Mouse (Mus musculus): Measurements from ENCODE around the gene Syn3. TPM values are rescaled to one million over a fixed set of nuclear protein-coding genes. Genes with fewer than 3 reads are reported as not detected.

Syn3 gene
- total RNA-seq, 2 experiments from 2014 or later, result 23.0 to 27.5 TPM

DNA sequence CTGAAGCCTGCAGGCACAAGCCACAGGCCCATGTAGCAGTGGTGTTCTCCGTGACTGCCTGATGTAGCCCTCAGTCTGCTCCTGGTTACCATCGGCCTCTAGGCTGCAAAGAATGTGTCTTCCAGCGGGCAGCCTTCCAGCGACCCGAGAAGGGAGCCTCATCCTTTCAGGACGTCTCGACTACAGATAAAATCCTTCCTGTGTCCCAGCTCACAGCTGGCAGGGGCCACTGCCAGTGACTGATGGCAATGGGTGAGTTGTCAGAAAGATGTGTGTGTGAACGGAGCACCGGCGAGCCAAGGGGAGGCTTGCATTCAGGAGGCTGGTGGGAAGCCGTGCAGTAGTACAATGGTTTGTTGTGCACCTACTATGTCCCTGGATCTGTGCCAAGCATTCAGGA, 122.8 kb downstream of the Syn3 start:
- no peak for DNase-seq (ENCODE audit: low spot score in 2 of 2)

DNA sequence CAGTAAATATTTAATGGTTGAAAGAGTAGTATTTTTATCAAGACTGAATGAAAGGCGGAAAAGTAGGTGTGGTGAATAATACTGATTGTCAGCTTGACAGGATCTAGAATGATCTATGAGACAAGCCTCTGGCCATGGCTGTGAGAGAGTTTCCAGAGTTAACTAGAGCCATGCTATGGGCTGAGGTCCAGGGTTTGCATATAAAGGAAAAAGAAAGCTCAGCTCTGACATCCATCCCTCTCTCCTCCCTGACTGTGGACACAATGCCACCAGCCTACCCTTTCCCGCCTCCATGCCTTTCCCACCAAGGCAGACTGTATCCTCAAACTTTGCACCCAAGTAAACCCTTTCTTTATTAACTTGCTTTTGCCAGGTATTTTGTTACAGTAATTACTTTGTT, 124.6 kb downstream of the Syn3 start:
- no peak for DNase-seq (ENCODE audit: low spot score in 2 of 2)

DNA sequence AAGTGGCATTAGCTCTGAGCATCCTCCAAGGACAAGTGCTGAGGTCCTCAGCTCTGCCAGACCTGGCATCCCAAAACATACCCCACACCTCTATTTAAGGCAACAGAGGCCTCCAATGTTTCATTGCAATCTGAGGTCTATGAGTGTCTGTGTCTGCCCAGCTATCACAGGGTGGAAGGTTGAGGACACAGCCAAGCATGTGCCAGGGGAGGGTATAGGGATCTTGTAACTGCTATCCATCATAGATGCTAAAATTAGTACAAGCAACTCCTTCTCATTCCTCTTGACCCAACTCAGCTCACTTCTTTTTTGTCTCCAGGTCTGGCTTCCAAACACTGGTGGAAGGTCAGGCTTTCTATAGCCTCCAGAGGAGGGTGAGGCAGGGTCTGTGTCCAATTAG, 127.1 kb downstream of the Syn3 start:
- no peak for DNase-seq (ENCODE audit: low spot score in 2 of 2)

DNA sequence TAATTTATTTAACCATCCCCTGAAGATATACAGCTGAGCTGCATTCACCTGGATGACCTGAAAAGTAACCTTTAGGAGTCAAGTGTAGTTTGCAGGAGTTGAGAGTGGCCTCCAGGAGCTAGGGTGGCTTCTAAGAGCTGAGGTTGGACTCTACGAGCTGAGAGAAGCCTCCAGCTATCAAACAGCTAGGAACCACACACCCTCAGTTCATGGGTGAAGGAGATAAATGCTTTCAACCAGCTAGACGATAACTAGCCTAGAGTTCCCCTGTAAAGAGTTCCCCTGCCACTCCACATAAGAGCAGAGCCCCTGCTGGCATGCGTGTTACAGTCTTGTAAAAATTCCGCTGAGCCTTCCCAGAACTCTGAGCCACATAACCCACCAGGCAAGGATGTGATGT, 129.3 kb downstream of the Syn3 start:
- DNase-seq (ENCODE audit: low spot score in 2 of 2), result no peak

DNA sequence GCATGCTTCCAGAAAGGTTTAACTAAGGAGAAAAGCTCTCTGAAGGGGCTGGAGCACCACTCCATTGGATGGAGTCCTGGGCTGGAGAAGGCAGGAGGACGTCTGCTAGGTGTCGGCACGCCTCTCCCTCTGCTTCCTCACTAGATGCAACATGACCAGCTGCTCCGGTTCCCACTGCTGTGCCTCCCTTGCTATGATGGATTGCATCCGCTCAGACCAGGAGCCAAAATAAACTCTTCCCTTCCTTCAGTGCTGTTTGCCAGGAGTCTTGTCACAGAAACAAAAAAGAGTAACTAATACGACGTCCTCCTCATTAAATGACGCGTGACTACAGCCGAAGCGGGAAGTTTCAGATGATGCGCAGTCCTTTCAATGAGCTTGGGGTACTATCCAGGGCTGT, 129.9 kb downstream of the Syn3 start:
- no peak for DNase-seq (ENCODE audit: low spot score in 2 of 2)

DNA sequence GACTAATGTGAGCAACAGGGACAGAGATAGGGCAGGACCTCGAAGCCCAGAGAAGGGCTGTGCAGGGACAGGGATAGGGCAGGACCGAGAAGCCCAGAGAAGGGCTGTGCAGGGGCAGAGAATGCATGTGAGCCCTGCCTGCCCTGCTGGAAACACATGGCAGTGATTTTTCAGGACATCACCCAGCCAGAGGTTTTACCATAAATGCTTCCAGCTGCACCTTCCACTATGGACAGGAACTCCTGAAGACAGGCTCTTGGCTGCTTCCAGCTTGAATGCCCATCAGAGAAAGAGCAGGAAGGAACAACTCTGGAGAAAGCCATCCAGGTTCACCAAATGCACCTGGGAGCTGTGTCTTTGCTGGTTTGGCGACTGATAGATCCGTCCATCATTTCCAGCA, 131.3 kb downstream of the Syn3 start:
- no peak for DNase-seq (ENCODE audit: low spot score in 2 of 2)

DNA sequence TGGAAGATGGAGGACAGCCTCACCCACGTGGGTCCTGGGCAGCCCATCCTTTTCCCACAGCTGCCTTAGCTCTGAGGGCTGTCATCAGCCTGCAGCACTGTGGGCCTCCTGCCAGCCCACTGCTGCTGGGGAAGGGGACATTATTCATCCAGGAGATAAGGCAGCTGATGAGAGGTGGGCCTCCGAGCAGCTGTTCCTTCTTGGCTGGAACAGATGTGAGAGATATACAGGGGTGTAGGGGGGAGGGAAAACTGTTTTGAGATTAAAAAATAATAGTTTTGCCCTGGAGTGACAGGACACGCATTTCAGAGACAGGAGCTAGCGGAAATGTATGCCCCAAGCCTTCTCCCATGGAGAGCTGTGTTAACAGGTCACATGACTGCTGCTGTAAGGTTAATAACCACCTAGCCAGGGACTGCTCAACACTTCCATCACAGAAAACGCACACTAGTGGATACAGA, 133.0 kb downstream of the Syn3 start:
- DNase-seq (ENCODE audit: low spot score in 2 of 2), result no peak

DNA sequence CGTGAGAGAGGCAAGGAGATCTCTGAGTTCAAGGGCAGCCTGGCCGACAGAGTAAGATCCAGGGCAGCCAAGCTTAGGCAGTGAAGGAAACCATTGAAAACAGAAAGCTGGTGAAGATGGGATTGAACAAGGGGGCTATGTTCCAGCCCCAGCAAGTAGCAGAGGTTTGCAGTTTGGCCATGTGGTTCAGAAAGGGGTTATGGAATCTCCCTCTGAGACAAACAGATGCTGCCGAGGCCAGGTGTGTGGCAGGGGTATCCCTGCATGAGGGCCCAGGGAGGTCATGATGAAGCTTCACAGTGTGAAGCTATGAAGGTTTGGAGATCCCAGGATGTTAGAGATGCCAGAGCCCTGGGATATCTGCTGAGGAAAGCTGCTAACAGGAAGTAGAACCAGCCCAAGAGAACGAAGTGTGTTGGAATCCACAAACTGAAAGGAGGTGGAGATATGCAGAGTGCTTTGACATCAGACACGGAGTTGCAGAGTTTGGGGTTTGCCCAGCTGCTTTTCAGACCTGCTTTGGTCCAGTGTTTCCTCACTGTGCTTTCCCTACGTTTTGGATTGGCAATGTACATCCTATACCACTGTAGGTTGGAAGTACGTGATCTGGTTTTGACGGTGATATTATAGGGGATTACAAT, 134.9 kb downstream of the Syn3 start:
- DNase-seq (ENCODE audit: low spot score in 2 of 2), result no peak

DNA sequence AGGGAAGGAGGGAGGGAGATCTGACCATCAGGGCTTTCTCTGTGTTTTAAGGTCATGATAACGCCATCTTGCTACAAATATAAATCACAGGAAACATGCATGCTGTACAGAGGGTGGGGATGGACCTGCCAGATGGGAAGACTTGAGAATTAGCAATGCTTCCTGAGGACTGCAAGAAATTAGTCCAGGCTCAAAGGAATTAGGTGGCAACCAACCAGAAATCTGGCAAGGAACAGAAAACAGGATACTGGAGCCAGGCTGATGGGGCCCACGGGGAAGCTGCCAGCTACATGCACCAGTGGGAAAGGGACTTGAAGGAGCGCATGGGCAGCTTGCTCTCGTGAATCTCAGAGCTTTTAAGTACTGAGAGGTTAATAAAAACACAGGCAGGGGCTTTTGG, 139.0 kb downstream of the Syn3 start:
- DNase-seq (ENCODE audit: low spot score in 2 of 2), result no peak

DNA sequence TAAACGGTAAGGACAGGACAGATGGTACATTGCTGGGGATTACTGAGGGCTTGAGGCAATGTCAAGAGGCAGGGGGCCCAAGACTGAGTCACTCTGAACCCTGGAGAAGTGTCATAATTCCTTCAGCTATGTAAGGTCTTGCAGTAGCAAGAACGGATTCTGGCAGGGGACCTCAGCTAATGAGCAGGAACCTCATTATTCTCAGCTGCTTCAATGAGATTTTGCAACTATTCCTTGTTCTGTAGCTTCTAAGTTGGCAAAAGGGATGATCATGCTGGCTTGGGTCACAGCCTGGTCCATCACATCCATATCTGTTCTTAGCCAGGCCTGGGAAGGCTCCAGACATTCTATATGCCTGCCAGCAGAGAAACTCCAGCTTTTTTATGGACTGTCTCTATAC, 139.5 kb downstream of the Syn3 start:
- DNase-seq (ENCODE audit: low spot score in 2 of 2), result no peak

DNA sequence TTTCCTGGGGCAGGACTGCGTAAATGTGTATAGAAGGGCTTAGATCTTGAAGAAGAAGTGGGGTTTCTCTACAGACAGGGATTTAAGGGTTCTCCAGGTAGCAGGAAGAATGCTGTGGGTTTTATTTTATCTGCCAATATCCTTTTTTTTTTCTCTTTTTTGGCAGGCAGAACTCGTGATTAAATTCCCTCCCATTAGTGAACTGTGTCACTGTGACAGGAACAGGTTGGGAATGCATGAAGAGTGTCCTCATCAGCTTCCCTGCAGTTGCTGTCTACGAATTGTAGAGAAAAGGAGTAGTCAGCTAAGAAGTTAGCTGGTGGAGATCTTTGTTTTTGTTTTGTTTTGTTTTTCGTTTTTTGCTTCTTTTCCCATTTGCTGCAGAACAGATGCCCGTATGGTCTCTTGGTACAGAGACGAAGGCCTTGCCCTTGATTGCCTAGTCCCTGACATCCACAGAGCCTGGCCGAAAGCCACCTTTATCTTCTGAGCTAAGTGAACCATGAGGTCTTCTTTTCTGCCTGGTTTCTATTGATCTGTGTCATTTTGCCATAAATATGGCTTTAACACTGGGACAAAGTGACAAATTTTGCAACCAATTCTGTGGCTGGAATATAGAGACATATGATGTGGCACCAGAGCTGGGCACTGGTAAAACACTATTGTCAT, 140.3 kb downstream of the Syn3 start:
- DNase-seq (ENCODE audit: low spot score in 2 of 2), result no peak

DNA sequence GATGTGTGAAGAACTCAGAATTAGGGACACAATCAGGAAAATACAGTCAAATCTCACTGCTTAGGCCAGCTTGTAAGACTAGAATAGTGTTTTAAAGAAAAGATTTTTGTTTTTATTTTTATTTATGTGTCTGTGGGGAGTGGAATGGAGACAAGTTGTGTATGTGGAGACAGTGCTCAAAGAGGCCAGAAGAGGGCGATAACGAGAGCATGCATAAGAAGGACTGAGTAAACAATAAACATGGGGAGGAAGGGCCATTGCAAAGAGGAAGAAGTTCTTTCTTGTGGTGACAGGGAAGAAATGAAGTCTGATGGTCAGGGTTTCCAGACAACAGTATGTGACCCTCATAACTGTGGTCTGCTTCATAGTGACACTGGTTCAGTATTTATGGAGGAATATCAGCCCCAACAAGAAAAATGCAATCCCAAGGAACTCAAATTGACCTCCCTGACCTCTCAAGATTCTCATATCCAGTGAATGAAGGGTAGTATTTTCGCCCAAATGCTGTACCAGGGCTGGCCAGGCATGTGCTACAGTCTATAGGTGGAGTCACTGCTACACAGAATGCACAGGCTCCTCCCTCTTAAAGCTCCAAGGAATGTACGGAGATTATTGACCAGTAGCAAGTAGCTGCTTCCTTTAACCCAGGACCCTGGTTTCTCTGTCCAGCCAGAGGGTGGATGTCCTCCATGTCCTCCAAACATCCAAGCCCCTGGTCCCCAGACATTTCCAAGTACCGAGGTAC, 141.7 kb downstream of the Syn3 start:
- DNase-seq (ENCODE audit: low spot score in 2 of 2), result no peak

DNA sequence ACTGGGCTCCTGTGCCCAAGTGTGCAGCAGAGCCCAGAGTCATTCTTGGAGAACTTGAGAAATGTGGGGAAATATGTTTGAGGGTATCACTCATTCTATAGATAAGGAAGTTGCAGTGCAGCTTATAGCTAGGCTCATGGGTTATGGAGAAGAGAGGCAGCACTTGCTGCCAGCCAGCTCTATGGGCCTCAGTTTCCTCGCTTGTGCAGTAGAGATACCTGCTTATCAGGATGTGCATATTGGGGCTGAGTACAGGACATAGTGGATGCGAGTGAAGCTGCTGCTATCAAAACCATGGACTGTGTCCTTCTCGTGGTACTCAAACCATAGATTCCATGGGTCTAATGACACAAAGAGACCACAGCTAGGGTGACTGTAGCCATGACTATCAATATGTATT, 146.2 kb downstream of the Syn3 start:
- DNase-seq (ENCODE audit: low spot score in 2 of 2), result no peak

DNA sequence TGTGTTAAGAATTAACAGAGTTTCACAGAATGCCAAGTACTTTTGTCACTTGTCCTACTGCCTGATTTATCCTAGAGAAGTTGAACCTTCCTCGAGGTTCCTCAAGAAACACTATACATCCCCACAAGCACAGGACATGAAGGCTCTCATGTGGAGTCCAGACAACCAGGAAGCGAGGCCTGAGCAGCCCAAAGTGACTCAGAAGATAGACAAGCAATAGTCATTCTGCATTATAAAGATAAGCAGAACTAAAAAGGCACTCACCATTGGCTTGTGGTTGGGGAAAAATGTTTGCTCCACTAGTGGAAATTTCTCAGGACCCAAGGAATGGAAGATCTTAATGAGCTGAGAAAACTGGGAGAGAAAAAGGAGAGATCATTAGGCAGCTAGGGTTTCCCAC, 147.4 kb downstream of the Syn3 start:
- no peak for DNase-seq (ENCODE audit: low spot score in 2 of 2)

DNA sequence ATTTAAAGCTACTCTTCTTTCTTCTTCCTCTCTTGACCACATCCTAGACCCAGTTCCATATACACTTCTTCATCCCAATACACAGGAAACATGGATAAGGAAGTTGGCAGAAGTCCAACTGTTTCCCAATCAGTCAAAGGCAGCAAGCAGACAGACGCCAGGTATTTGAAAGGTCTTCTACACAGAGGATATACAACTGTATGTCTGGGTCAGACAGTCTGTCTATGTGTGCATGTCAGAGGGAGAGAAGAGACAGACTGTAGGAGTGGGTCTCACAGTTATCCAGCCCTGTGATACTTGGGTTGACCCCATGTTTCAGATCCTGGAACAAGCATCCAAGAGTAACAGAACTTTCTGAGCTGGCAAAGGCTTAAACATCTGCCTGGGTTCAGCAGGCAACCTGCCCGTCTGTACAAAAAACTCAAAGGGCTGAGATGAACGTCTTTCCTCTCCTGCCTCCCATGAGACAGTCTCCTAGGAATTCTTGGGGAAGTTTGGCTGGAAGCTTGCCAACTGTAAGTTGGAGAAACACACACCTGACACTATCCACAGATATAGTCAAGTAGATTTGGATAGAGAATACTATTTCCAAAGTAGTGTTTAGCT, 152.4 kb downstream of the Syn3 start:
- DNase-seq (ENCODE audit: low spot score in 2 of 2), result no peak

DNA sequence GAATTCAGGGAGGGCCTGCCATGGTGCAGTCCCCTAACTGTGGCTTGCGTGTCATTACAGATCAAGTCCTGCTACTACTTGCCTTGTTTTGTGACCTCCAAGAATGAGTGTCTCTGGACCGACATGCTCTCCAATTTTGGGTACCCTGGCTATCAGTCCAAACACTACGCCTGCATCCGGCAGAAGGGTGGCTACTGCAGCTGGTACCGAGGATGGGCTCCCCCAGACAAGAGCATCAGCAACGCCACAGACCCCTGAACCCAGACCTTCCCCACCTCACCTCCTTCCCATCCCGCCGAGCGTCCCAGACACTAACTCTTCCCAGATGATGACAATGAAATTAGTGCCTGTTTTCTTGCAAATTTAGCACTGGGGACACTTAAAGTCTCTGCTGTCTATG, 153.1 kb downstream of the Syn3 start:
- no peak for DNase-seq (ENCODE audit: low spot score in 2 of 2)

DNA sequence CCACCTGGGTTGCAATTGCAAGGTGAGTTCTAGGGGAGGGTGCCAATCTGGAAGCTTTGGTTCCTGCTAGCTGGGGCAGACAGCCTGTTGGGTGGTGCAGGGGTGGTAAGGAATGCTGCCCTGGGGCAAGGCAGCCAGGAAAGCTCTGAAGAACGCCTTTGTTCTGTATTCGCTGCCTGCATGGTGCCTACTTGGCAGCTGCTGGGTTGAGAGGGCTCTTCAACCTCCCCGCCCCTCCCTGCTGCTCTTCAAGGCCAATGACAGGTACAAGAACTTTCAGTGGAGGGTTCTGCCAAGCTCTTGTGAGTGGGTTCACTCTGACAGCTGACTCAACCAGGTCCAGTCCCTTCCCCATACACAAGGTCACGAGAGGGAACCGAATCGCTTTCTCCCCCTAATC, 154.0 kb downstream of the Syn3 start:
- no peak for DNase-seq (ENCODE audit: low spot score in 2 of 2)

DNA sequence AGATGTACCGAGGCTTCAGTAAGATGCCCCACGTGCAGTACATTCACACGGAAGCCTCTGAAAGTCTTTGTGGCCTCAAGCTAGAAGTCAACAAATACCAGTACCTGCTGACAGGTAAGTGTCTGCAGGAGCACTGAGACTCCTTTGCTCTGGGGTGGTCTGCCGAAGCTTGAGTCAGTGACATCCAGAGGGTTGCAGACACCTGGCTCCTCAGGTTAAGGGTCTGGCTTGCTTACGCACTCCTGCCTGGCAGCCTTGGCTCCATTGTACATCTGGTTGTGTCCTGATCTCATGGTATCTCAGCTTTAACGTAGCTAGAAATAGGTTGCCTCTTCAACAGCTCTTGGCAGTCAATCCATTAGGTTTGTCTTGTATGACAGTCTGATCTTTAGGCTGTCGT, 154.8 kb downstream of the Syn3 start:
- DNase-seq (ENCODE audit: low spot score in 2 of 2), result no peak

DNA sequence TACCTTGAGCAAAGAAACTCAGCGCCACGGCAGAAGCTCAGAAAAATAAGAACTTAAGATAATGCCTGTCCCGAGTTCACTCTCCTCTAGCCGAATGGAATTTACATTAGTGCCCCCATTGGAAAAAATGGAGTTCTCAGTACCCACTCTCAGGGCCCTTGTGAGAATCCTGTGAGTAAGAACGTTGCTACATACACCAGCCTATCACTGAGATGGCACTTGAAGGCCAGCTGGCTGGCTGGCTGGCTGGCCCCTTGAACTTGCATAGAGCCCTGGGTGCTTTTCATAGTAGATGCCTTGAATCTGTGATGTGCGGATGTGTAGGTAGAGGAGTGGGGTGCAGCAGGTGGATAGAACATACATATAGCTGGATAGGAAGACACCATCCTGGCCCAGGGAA, 155.3 kb downstream of the Syn3 start:
- DNase-seq (ENCODE audit: low spot score in 2 of 2), result no peak

DNA sequence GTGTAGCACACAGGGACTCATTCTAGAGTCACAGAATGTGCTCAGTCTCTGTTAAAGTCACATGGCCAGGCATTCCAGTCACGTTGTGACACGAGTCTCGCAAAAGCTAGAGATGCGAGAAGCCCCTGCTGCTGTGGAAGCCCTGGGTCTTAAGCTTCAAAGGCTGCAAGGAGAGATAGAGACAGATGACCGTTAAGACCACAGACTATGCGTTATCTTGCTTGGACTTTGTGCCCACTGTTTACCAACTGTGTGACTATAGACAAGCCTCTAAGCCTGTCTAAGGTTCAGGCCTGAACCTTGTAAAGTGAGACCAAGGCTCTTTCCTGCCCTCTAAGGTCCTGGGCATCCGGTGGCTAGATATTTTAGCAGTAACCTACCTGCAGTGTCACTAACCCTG, 156.0 kb downstream of the Syn3 start:
- DNase-seq (ENCODE audit: low spot score in 2 of 2), result no peak

DNA sequence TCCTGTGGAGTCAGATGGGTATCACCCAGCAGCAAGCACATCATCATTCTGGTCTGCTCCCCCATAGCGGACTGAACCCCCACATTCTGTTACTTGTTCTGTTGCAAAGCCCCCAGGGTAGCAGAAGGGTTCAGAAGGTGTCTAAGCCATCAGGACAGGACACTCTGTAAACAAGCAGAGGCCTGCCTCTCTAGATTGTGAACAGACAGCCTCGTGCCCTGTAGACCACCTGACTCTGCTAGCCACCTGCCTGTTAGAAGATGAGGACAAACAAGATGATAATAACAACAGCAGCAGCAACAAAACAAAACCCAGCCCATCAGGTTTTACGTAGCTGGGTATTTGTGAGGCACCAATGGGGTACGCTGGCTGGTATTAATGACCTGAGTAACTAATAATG, 156.5 kb downstream of the Syn3 start:
- no peak for DNase-seq (ENCODE audit: low spot score in 2 of 2)

DNA sequence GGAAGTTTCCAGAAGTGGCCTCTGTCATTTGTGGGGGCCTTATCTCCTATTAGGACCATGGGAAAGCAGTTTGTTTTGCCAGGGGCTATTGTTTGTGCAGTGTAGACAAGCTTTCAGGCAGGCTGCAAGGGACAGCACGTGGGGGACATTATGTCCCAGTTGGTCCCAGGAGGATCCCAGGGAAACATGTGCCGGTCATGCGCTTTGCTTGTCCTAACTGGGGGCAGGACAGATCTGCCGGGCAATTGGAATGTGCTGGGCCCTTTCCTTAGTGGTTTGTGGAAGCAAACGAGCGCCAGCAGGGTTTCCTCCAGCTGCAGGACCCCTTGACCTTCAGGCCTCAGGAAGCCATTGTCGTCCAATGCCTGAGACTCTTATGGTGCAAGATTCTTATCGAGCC, 157.1 kb downstream of the Syn3 start:
- DNase-seq (ENCODE audit: low spot score in 2 of 2), result no peak

Measured in left cerebral cortex, adult 18-20 months (tissue).